Mouse (Mus musculus) heart, embryonic 16.5 days (tissue): ENCODE results near the gene Stmn3. TPM values are rescaled to one million over a fixed set of nuclear protein-coding genes. Genes with fewer than 3 reads are reported as not detected.
"Not testable (repeated sequence)": the region's sequence is repeated elsewhere in the genome, so short reads cannot be mapped to it uniquely, and the experiment has no call there.

Experiments used
- ATAC-seq: fragments of 200-750 bp; cut with Nextera tagmentation; replicated peaks from 2 replicates; pipeline ENCODE4 v1.8.0; 2017; ENCODE audit warnings: moderate number of reproducible peaks; ENCODE audit not compliant: insufficient read depth, low FRiP score; ENCODE audit errors: extremely low read depth
- H3K27ac ChIP-seq: fragments of 300-500 bp; sonication (generic); 2 replicates; pipeline ENCODE4 v1.5.1; 2014; ENCODE audit warnings: mild to moderate bottlenecking, low read length, control low read depth, moderate library complexity
- H3K27me3 ChIP-seq: fragments of 300-500 bp; sonication (generic); 2 replicates; pipeline ENCODE4 v1.6.1; 2014; ENCODE audit warnings: low read length, mixed read lengths; ENCODE audit not compliant: control insufficient read depth, insufficient read depth
- H3K36me3 ChIP-seq: fragments of 300-500 bp; sonication (generic); 2 replicates; pipeline ENCODE4 v1.6.1; 2014; ENCODE audit not compliant: control insufficient read depth, insufficient read depth
- H3K4me1 ChIP-seq: fragments of 300-500 bp; sonication (generic); 2 replicates; pipeline ENCODE4 v1.6.1; 2014; ENCODE audit warnings: low read length, mixed read lengths; ENCODE audit not compliant: control insufficient read depth, insufficient read depth
- H3K4me2 ChIP-seq: fragments of 300-500 bp; sonication (generic); 2 replicates; pipeline ENCODE4 v1.6.1; 2014; ENCODE audit warnings: low read depth, mild to moderate bottlenecking, control low read depth, low read length
- H3K4me3 ChIP-seq: fragments of 300-500 bp; sonication (generic); 2 replicates; pipeline ENCODE4 v1.5.1; 2014; ENCODE audit warnings: mild to moderate bottlenecking, control low read depth, low read length
- H3K9ac ChIP-seq: fragments of 300-500 bp; sonication (generic); 2 replicates; pipeline ENCODE4 v1.6.1; 2014; ENCODE audit warnings: low read length, control low read depth
- H3K9me3 ChIP-seq: fragments of 300-500 bp; sonication (generic); replicated peaks from 2 replicates; pipeline ENCODE4 v1.6.1; 2016; ENCODE audit warnings: low read length; ENCODE audit not compliant: control insufficient read depth
- WGBS: fragments of 180-500 bp; shearing (Covaris S2); extraction: QIAGEN DNeasy Blood & Tissue Kit; methylation state at CpG from one replicate; pipeline ENCODE4 v1.1.7; 2014; 5-methylcytosine and 5-hydroxymethylcytosine counted together
- polyA plus RNA-seq: library from polyadenylated mRNA; unstranded; fragments of >200 nt; fragmentation: Nextera tagmentation; extraction: Ambion mirVana; gene quantifications from 2 replicates; pipeline ENCODE4 v1.2.1, GENCODE M21; 2015

Gene Stmn3
- polyA plus RNA-seq, 1 experiment from 2014 or later: 1.4 TPM

GRCm38 (mm10) chr2:181290937-181291336, 23.4 kb downstream of the Stmn3 start:
- Histone ChIP-seq H3K4me3 (no peak overlapping the region), H3K27ac (no peak overlapping the region), H3K9me3 (no peaks in the 10 kb centered on the region), H3K4me1 (peaks cover 13% of the 10 kb centered on the region), H3K9ac (no peak overlapping the region), H3K27me3 (no peaks in the 10 kb centered on the region), H3K36me3 (peaks cover 3% of the 10 kb centered on the region; the same call in 1 of the 2 replicates), H3K4me2 (no peak overlapping the region)
- no peak for ATAC-seq
- 67% methylated on average over 1 of the region's 1 CpGs for WGBS

DNA sequence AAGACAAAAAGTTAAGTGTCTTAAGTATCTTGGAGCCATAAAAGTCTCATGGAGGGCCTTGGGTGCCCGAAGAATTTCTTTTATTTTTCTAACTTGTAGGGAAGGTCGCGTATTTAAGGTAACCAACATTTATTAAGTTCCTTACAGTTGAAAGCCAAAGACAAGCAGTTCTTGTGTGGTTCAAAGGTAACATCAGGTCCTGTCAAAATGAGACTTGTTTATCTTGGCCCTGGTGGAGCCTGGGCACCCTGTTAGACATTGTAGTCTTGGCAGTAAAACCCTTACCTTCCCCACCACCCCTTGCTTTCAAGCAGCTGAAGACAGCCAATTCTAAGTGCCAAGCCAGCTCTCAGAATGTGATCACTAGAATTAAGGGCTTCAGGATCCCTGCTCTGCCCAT, 25.6 kb downstream of the Stmn3 start:
- Histone ChIP-seq H3K36me3 (0 out of 2 replicates have a peak, but pooled peaks cover 2% of the 10 kb centered on the region), H3K9me3 (no peaks in the 10 kb centered on the region), H3K27me3 (no peaks in the 10 kb centered on the region), H3K4me3 (peak overlapping the region; percentile 84), H3K4me1 (peaks cover 13% of the 10 kb centered on the region), H3K27ac (no peak overlapping the region), H3K4me2 (peak overlapping the region; percentile 66), H3K9ac (peak overlapping the region; percentile 73)
- no peak for ATAC-seq
- WGBS: 76% methylated on average over 3 of the region's 3 CpGs

GRCm38 (mm10) chr2:181287958-181288350, 26.3 kb downstream of the Stmn3 start, which contains the start of gene Gmeb2:
TSS of gene Gmeb2 (minus strand) at chr2:181288035.
- H3K27me3 ChIP-seq, H3K9me3 ChIP-seq, H3K36me3 ChIP-seq: not testable (repeated sequence)
- under 1% methylated on average over 24 of the region's 38 CpGs for WGBS
- ATAC-seq: peak; percentile 98
- Histone ChIP-seq H3K4me2 (peak within 1 kb of the TSS; percentile 66), H3K4me1 (peaks cover 13% of the 10 kb centered on the region), H3K27ac (peak within 1 kb of the TSS; percentile 97), H3K4me3 (peak within 1 kb of the TSS; percentile 84), H3K9ac (peak within 1 kb of the TSS; percentile 95)

DNA sequence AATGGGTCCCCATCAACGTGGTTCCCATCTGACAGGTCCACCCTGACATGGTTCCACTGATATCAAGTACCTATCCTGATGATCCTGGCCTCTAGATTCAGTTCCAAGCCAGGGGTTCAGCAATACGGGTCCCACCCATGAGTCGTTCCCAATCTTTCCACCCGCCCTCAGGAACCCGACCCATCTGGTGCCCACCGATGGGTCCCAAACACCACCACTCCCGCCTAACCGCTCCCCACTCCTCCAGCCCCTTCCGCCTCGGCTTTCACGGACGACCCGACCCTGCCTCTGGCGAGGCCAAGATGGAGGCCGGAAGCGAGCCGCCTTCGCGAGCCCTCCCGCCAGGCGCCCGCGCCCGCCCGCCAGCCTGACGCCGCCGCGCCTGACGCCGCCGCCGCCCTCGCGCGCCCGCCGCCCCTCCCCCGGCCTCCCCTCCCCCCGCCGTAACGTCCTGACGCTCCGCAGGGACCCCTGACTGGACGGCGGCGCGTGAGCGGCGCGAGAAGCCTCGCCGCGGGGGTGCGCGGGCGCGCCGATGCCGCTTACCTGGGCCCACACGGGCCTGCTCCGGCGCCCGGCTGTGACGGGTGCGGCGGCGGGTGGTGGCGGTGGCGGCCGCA, 26.9 kb downstream of the Stmn3 start:
- Histone ChIP-seq H3K9ac (peak overlapping the region; percentile 95), H3K9me3 (no peaks in the 10 kb centered on the region), H3K27me3 (no peaks in the 10 kb centered on the region), H3K36me3 (0 out of 2 replicates have a peak, but pooled peaks cover 2% of the 10 kb centered on the region), H3K4me2 (peak overlapping the region; percentile 62), H3K27ac (peak overlapping the region; percentile 97), H3K4me1 (peaks cover 13% of the 10 kb centered on the region), H3K4me3 (peak overlapping the region; percentile 84)
- peak; percentile 86 for ATAC-seq
- WGBS: 1% methylated on average over 27 of the region's 71 CpGs

DNA sequence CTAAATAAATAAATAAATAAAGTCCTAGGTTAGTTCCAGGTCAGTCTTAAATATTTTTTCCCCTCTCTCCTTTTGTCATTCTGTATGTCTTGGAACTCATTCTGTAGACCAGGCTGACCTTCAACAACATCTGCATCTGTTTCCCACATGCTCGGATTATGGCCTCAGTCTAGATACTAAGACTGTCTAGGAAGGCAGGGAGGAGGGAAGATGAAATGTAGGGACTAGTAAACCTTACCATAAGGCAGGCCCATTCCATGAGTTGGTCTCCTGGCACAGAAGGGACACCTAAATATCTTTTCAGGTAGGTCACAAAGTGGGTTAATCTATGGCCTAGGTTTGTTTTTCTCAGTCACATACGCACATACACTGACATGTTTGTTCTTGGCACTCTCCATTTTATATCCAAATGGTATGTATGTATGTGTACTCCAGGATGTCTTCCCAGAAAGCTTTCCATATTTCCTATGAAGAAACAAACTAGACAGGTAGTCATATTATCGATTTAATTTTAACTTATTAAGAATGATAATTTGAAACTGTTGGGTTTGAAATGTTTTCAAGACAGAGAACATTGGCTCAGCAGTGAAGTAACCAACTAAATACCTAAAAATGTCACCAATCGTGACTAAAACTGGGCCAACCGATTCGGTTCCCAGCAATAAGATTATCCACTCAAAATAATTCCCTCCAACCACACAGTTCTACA, 27.5 kb downstream of the Stmn3 start:
- peak overlapping the region; percentile 97 for H3K27ac ChIP-seq
- H3K4me3 ChIP-seq: peak overlapping the region; percentile 84
- 0 out of 2 replicates have a peak, but pooled peaks cover 2% of the 10 kb centered on the region for H3K36me3 ChIP-seq
- no peak for ATAC-seq
- 47% methylated on average over 6 of the region's 6 CpGs for WGBS
- H3K27me3 ChIP-seq: no peaks in the 10 kb centered on the region
- H3K9me3 ChIP-seq: no peaks in the 10 kb centered on the region
- peak overlapping the region; percentile 62 for H3K4me2 ChIP-seq
- peak overlapping the region; percentile 95 for H3K9ac ChIP-seq
- H3K4me1 ChIP-seq: peaks cover 13% of the 10 kb centered on the region

DNA sequence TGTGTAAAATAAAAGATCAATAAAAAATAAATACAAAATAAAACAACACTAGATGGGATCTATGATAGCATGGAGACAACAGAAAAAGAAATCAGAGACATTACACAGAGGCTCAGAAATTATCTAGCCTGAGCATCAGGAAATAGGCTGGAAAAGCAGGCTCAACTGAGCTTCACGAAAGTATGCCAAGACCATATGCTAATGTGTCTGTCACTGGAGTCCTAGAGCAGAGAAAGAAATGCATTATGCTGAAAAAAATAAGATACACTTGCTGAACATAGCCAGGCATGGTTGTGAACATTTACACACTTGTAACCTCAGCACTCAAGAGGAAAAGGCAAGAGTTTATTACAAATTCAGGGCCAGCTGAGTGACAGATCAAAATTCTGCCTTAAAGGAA, 34.3 kb downstream of the Stmn3 start:
- no peaks in the 10 kb centered on the region for H3K4me1 ChIP-seq
- no peaks in the 10 kb centered on the region for H3K9me3 ChIP-seq
- no peaks in the 10 kb centered on the region for H3K27me3 ChIP-seq
- H3K27ac ChIP-seq: no peak overlapping the region
- no peak overlapping the region for H3K4me3 ChIP-seq
- 59% methylated on average over 1 of the region's 1 CpGs for WGBS
- no peak overlapping the region for H3K9ac ChIP-seq
- ATAC-seq: no peak
- H3K4me2 ChIP-seq: no peak overlapping the region
- H3K36me3 ChIP-seq: peaks cover 7% of the 10 kb centered on the region

- 72% methylated on average over 3 of the region's 3 CpGs for WGBS
- Histone ChIP-seq H3K36me3 (peaks cover 9% of the 10 kb centered on the region), H3K27me3 (no peaks in the 10 kb centered on the region), H3K4me2 (no peak overlapping the region), H3K4me3 (no peak overlapping the region), H3K27ac (no peak overlapping the region), H3K4me1 (no peaks in the 10 kb centered on the region), H3K9me3 (no peaks in the 10 kb centered on the region), H3K9ac (no peak overlapping the region)
- ATAC-seq: no peak
Observed at GRCm38 (mm10) chr2:181277866-181278265, 36.4 kb downstream of the Stmn3 start.

DNA sequence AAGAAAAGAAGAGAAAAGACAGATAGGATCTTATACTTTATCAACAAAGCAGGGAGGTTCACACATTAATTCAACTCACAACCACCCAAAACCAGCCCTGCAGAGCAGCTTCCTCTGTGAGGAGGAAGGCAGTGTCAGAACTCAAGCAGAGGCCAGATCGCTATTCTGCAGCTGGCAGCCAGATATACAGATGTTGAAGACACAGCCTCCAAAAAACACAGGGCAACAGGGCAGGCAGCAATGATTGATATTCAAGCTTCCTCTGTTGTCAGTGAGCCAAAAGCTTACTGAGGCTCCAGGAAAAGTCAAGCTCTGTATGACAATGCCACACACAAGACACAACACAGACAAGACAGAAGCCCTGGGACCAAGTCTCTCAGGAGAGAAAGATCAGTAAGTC, 37.5 kb downstream of the Stmn3 start:
- H3K4me2 ChIP-seq: no peak overlapping the region
- no peak overlapping the region for H3K9ac ChIP-seq
- no peak for ATAC-seq
- no peaks in the 10 kb centered on the region for H3K4me1 ChIP-seq
- no peak overlapping the region for H3K27ac ChIP-seq
- peaks cover 9% of the 10 kb centered on the region for H3K36me3 ChIP-seq
- H3K9me3 ChIP-seq: no peaks in the 10 kb centered on the region
- no peaks in the 10 kb centered on the region for H3K27me3 ChIP-seq
- no peak overlapping the region for H3K4me3 ChIP-seq
- WGBS: 54% methylated on average over 1 of the region's 1 CpGs

DNA sequence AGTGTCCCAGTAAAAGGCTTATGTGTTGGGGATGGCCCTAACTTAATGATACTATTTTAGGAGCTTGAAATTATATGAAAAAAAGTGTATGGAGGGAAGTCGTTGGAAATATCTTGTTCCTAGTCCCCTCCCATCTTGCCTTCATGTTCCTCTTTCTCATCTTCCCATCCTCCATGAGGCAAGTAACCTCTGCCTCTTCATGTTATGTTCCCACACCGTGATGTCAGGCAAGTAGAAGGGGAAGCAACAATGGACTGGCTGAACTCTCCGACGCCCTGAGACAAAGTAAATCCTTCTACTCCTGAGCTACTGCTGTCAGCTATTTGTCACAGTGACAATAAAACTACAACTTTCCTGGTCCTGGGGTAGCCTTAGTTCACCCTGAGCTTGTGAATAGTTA, 39.7 kb downstream of the Stmn3 start:
- no peak overlapping the region for H3K4me2 ChIP-seq
- H3K9me3 ChIP-seq: no peaks in the 10 kb centered on the region
- H3K27ac ChIP-seq: no peak overlapping the region
- no peaks in the 10 kb centered on the region for H3K4me1 ChIP-seq
- peaks cover 12% of the 10 kb centered on the region for H3K36me3 ChIP-seq
- 88% methylated on average over 4 of the region's 4 CpGs for WGBS
- H3K9ac ChIP-seq: no peak overlapping the region
- H3K27me3 ChIP-seq: no peaks in the 10 kb centered on the region
- H3K4me3 ChIP-seq: no peak overlapping the region
- no peak for ATAC-seq
